In genomic region chr7:35910109-35910706, GRCm38 (mm10) we compare ENCODE assay signal across 18 mouse cellular contexts.
"Had no signal": no experiment of that assay in that cellular context is flagged by ENCODE, and none has a peak within 500 bp of the region (broad histone marks: within the 10 kb centered on the region; RNA-seq: fewer than 3 reads in every experiment).

No protein-coding gene starts in this region.

- H3K9ac ChIP-seq: limb, embryonic 12.5 days; limb, embryonic 15.5 days; liver, embryonic 14.5 days; liver, postnatal 0 days; midbrain, embryonic 13.5 days had no signal

- ATAC-seq: liver, postnatal 0 days; lung, postnatal 0 days; midbrain, embryonic 13.5 days; midbrain, embryonic 16.5 days had no signal

- H3K4me3 ChIP-seq: layer of hippocampus, adult 2 months; limb, embryonic 12.5 days; limb, embryonic 15.5 days; megakaryocyte, embryonic 14.5 days; midbrain, embryonic 10.5 days; midbrain, embryonic 13.5 days had no signal

- H3K9me3 ChIP-seq: limb, embryonic 12.5 days; limb, embryonic 15.5 days; midbrain, embryonic 10.5 days; midbrain, embryonic 13.5 days had no signal

- H3K4me2 ChIP-seq: limb, embryonic 12.5 days; limb, embryonic 15.5 days; liver, embryonic 11.5 days; midbrain, embryonic 13.5 days had no signal

- H3K27ac ChIP-seq: layer of hippocampus, adult 2 months; limb, embryonic 12.5 days; limb, embryonic 15.5 days; liver, embryonic 14.5 days; macrophage; midbrain, embryonic 10.5 days; midbrain, embryonic 13.5 days had no signal

- H3K27me3 ChIP-seq: limb, embryonic 15.5 days; midbrain, embryonic 13.5 days had no signal

- H3K4me1 ChIP-seq: megakaryocyte, embryonic 14.5 days; midbrain, embryonic 10.5 days; midbrain, embryonic 13.5 days had no signal

- DNase-seq: kidney, adult 11 months; kidney, adult 8-10 months; kidney, postnatal 25 days; layer of hippocampus, adult 9-11 months; liver, postnatal 0 days; thymus, adult 18-20 months; thymus, postnatal 36 days had no signal

- H3K36me3 ChIP-seq: limb, embryonic 12.5 days; limb, embryonic 15.5 days; midbrain, embryonic 10.5 days; midbrain, embryonic 13.5 days had no signal
